Mouse (Mus musculus) adipocyte (in vitro differentiated cells): ENCODE measurements around the gene Lrrc42.

Experiments
- DNase-seq: peaks from one replicate; pipeline ENCODE4 v3.0.0-alpha.2; 2016; ENCODE audit warnings: low spot score

Lrrc42 gene

GRCm38 (mm10) chr4:107253125-107254091 is at the start of gene Lrrc42, which contains the start of gene Hspb11:
TSS of gene Lrrc42 (minus strand) at chr4:107253532.
TSS of gene Hspb11 (plus strand) at chr4:107253593.
- peak; percentile 98 for DNase-seq

- DNase-seq, result no peak
These were observed 49.5 kb upstream of the Lrrc42 start for GRCm38 (mm10) chr4:107302832-107303231.

GRCm38 (mm10) chr4:107302221-107302620 is 48.9 kb upstream of the Lrrc42 start:
- no peak for DNase-seq

GRCm38 (mm10) chr4:107300902-107301555 is 47.7 kb upstream of the Lrrc42 start:
- DNase-seq, result no peak

- DNase-seq, result no peak
These were observed 47.0 kb upstream of the Lrrc42 start for GRCm38 (mm10) chr4:107300371-107300770.

GRCm38 (mm10) chr4:107299779-107300340 is 46.5 kb upstream of the Lrrc42 start:
- no peak for DNase-seq

GRCm38 (mm10) chr4:107298071-107298606 is 44.8 kb upstream of the Lrrc42 start:
- DNase-seq, result no peak

- DNase-seq, result no peak
These were observed 38.9 kb upstream of the Lrrc42 start for GRCm38 (mm10) chr4:107292273-107292662.

GRCm38 (mm10) chr4:107291611-107292272 is 38.4 kb upstream of the Lrrc42 start:
- DNase-seq, result no peak

GRCm38 (mm10) chr4:107287517-107287916 is 34.2 kb upstream of the Lrrc42 start:
- no peak for DNase-seq

- no peak for DNase-seq
These were observed 33.1 kb upstream of the Lrrc42 start for GRCm38 (mm10) chr4:107286386-107286785.

GRCm38 (mm10) chr4:107285446-107286200 is 32.3 kb upstream of the Lrrc42 start:
- DNase-seq, result peak; percentile 63

- DNase-seq, result no peak
These were observed 27.6 kb upstream of the Lrrc42 start for GRCm38 (mm10) chr4:107280843-107281475.

- DNase-seq, result no peak
These were observed 24.9 kb upstream of the Lrrc42 start for GRCm38 (mm10) chr4:107278188-107278707.

- DNase-seq, result no peak
These were observed 21.2 kb upstream of the Lrrc42 start for GRCm38 (mm10) chr4:107274511-107274910.

- no peak for DNase-seq
These were observed 20.4 kb upstream of the Lrrc42 start for GRCm38 (mm10) chr4:107273683-107274082.

GRCm38 (mm10) chr4:107260001-107260400 is 6.7 kb upstream of the Lrrc42 start:
- no peak for DNase-seq

GRCm38 (mm10) chr4:107254414-107254813 is 1.1 kb upstream of the Lrrc42 start:
- DNase-seq, result no peak

- DNase-seq, result peak; percentile 17
These were observed 810 bp downstream of the Lrrc42 start for GRCm38 (mm10) chr4:107252522-107252921.

GRCm38 (mm10) chr4:107250494-107250893 is 2.8 kb downstream of the Lrrc42 start:
- peak; percentile 63 for DNase-seq
